Mouse (Mus musculus) heart, postnatal 10 days (tissue): ENCODE data around the gene Rbfox1. TPM values are rescaled to one million over a fixed set of nuclear protein-coding genes. Genes with fewer than 3 reads are reported as not detected.
A peak's percentile ranks its signal among the peaks of the same experiment; 100 is the strongest.

Experiments
- DNase-seq, 2 experiments: peaks; one replicate each; pipeline ENCODE4 v3.0.0; 2021
- intact Hi-C: fragments of 180-260 bp; cut with DNase I; formaldehyde crosslinking; loops from one replicate; pipeline ENCODE4 v1.15.1; 2025
- total RNA-seq, 2 experiments: library from RNA; stranded (reverse); gene quantifications; 2 replicates each; pipeline ENCODE4 v1.2.3; 2021

Gene Rbfox1
- total RNA-seq, 2 experiments from 2014 or later: 35.7 to 36.6 TPM

GRCm38 (mm10) chr16:7052408-7052807 lies 1167.3 kb downstream of the Rbfox1 start:
- intact Hi-C loops: loop anchor here (5.0 kb wide), 2 partner anchors 50 to 100 kb away; no protein-coding TSS in a partner anchor
- DNase-seq: no peak

- intact Hi-C loops: no loop called here
- peak in 1 of 2 experiments; percentile 45 for DNase-seq
Measured at GRCm38 (mm10) chr16:7057789-7058188, 1172.6 kb downstream of the Rbfox1 start.

GRCm38 (mm10) chr16:7058556-7058955 lies 1173.4 kb downstream of the Rbfox1 start:
- intact Hi-C loops: no loop called here
- no peak for DNase-seq

- intact Hi-C loops: no loop called here
- DNase-seq: no peak
Measured at GRCm38 (mm10) chr16:7059596-7059995, 1174.4 kb downstream of the Rbfox1 start.

- intact Hi-C loops: no loop called here
- no peak for DNase-seq
Measured at GRCm38 (mm10) chr16:7060864-7061263, 1175.7 kb downstream of the Rbfox1 start.

- DNase-seq: no peak
- intact Hi-C loops: no loop called here
Measured at GRCm38 (mm10) chr16:7062512-7062911, 1177.4 kb downstream of the Rbfox1 start.

GRCm38 (mm10) chr16:7067109-7067508 lies 1182.0 kb downstream of the Rbfox1 start:
- no peak for DNase-seq
- intact Hi-C loops: no loop called here

- peak; percentile 60 to 61 for DNase-seq
- intact Hi-C loops: no loop called here
Measured at GRCm38 (mm10) chr16:7069599-7069998, 1184.4 kb downstream of the Rbfox1 start.

GRCm38 (mm10) chr16:7074786-7075185 lies 1189.6 kb downstream of the Rbfox1 start:
- intact Hi-C loops: no loop called here
- no peak for DNase-seq

GRCm38 (mm10) chr16:7075749-7076148 lies 1190.6 kb downstream of the Rbfox1 start:
- DNase-seq: no peak
- intact Hi-C loops: no loop called here

- DNase-seq: no peak
- intact Hi-C loops: no loop called here
Measured at GRCm38 (mm10) chr16:7076305-7076704, 1191.2 kb downstream of the Rbfox1 start.

GRCm38 (mm10) chr16:7076707-7077106 lies 1191.6 kb downstream of the Rbfox1 start:
- DNase-seq: no peak
- intact Hi-C loops: no loop called here

- intact Hi-C loops: no loop called here
- DNase-seq: no peak
Measured at GRCm38 (mm10) chr16:7081074-7081568, 1196.0 kb downstream of the Rbfox1 start.

GRCm38 (mm10) chr16:7081684-7082255 lies 1196.6 kb downstream of the Rbfox1 start:
- intact Hi-C loops: no loop called here

GRCm38 (mm10) chr16:7083937-7084336 lies 1198.8 kb downstream of the Rbfox1 start:
- intact Hi-C loops: no loop called here

More at GRCm38 (mm10) chr16:7081684-7082255, 1196.6 kb downstream of the Rbfox1 start:
- no peak for DNase-seq

GRCm38 (mm10) chr16:7088601-7089430 lies 1203.7 kb downstream of the Rbfox1 start:
- intact Hi-C loops: no loop called here
- peak in 1 of 2 experiments; percentile 21 for DNase-seq

More at GRCm38 (mm10) chr16:7083937-7084336, 1198.8 kb downstream of the Rbfox1 start:
- DNase-seq: no peak

GRCm38 (mm10) chr16:7089475-7089874 lies 1204.3 kb downstream of the Rbfox1 start:
- intact Hi-C loops: no loop called here
- peak; percentile 55 to 58 for DNase-seq

GRCm38 (mm10) chr16:7090205-7090604 lies 1205.0 kb downstream of the Rbfox1 start:
- peak in 1 of 2 experiments; percentile 40 for DNase-seq
- intact Hi-C loops: no loop called here

- DNase-seq: no peak
- intact Hi-C loops: no loop called here
Measured at GRCm38 (mm10) chr16:7092811-7093210, 1207.7 kb downstream of the Rbfox1 start.

GRCm38 (mm10) chr16:7093686-7094085 lies 1208.5 kb downstream of the Rbfox1 start:
- intact Hi-C loops: no loop called here
- DNase-seq: no peak

- peak in 1 of 2 experiments; percentile 18 for DNase-seq
- intact Hi-C loops: no loop called here
Measured at GRCm38 (mm10) chr16:7094181-7094749, 1209.1 kb downstream of the Rbfox1 start.
